Mouse (Mus musculus): Measurements from ENCODE around the gene Cntn1. TPM values are rescaled to one million over a fixed set of nuclear protein-coding genes. Genes with fewer than 3 reads are reported as not detected.

Cntn1 gene
- polyA plus RNA-seq, 1 experiment, result not detected

- TF ChIP-seq CTCF (IDR thresholded peaks at IDR 0.05; ENCODE audit: insufficient read depth, low read depth, low read length) (no peak), POLR2A (IDR thresholded peaks at IDR 0.05; ENCODE audit: insufficient read depth, low read depth, low read length) (no peak)
- Histone ChIP-seq H3K27ac (ENCODE audit: insufficient read depth, low read depth, low read length) (no peak overlapping the region), H3K4me1 (ENCODE audit: control insufficient read depth, insufficient read depth, low read length) (peaks cover 3% of the 10 kb centered on the region), H3K4me3 (ENCODE audit: insufficient read depth, low read depth, low read length) (no peak overlapping the region)
- WGBS, result 97% methylated on average over 1 of the region's 1 CpGs
Measured at GRCm38 (mm10) chr15:92209778-92210177, 158.8 kb downstream of the Cntn1 start.

- WGBS, result 89% methylated on average over 7 of the region's 7 CpGs
- Histone ChIP-seq H3K4me3 (ENCODE audit: insufficient read depth, low read depth, low read length) (no peak overlapping the region), H3K4me1 (ENCODE audit: control insufficient read depth, insufficient read depth, low read length) (peaks cover 3% of the 10 kb centered on the region), H3K27ac (ENCODE audit: insufficient read depth, low read depth, low read length) (no peak overlapping the region)
- TF ChIP-seq POLR2A (IDR thresholded peaks at IDR 0.05; ENCODE audit: insufficient read depth, low read depth, low read length) (no peak), CTCF (IDR thresholded peaks at IDR 0.05; ENCODE audit: insufficient read depth, low read depth, low read length) (no peak)
Measured at GRCm38 (mm10) chr15:92210486-92211235, 159.7 kb downstream of the Cntn1 start.

- 48% methylated on average over 3 of the region's 3 CpGs for whole genome bisulfite sequencing
- TF ChIP-seq CTCF (IDR thresholded peaks at IDR 0.05; ENCODE audit: insufficient read depth, low read depth, low read length) (no peak), POLR2A (IDR thresholded peaks at IDR 0.05; ENCODE audit: insufficient read depth, low read depth, low read length) (no peak)
- no peaks in the 10 kb centered on the region for H3K4me1 ChIP-seq (ENCODE audit: control insufficient read depth, insufficient read depth, low read length)
- H3K27ac ChIP-seq (ENCODE audit: insufficient read depth, low read depth, low read length), result no peak overlapping the region
- no peak overlapping the region for H3K4me3 ChIP-seq (ENCODE audit: insufficient read depth, low read depth, low read length)
Measured at GRCm38 (mm10) chr15:92215841-92216240, 164.9 kb downstream of the Cntn1 start.

GRCm38 (mm10) chr15:92221446-92221845, 170.5 kb downstream of the Cntn1 start:
- TF ChIP-seq CTCF (IDR thresholded peaks at IDR 0.05; ENCODE audit: insufficient read depth, low read depth, low read length) (no peak), POLR2A (IDR thresholded peaks at IDR 0.05; ENCODE audit: insufficient read depth, low read depth, low read length) (no peak)
- WGBS, result 65% methylated on average over 2 of the region's 2 CpGs
- Histone ChIP-seq H3K4me3 (ENCODE audit: insufficient read depth, low read depth, low read length) (no peak overlapping the region), H3K4me1 (ENCODE audit: control insufficient read depth, insufficient read depth, low read length) (no peaks in the 10 kb centered on the region; the same call in 1 of the 2 replicates), H3K27ac (ENCODE audit: insufficient read depth, low read depth, low read length) (no peak overlapping the region)

- WGBS, result 11% methylated on average over 7 of the region's 7 CpGs
- no peak for TF ChIP-seq CTCF (IDR thresholded peaks at IDR 0.05; ENCODE audit: insufficient read depth, low read depth, low read length)
- TF ChIP-seq POLR2A (IDR thresholded peaks at IDR 0.05; ENCODE audit: insufficient read depth, low read depth, low read length), result no peak
- no peak overlapping the region for H3K4me3 ChIP-seq (ENCODE audit: insufficient read depth, low read depth, low read length)
Measured at GRCm38 (mm10) chr15:92231386-92231785, 180.4 kb downstream of the Cntn1 start.

GRCm38 (mm10) chr15:92235836-92236235, 184.9 kb downstream of the Cntn1 start:
- Histone ChIP-seq H3K4me3 (ENCODE audit: insufficient read depth, low read depth, low read length) (no peak overlapping the region), H3K4me1 (ENCODE audit: control insufficient read depth, insufficient read depth, low read length) (no peaks in the 10 kb centered on the region), H3K27ac (ENCODE audit: insufficient read depth, low read depth, low read length) (no peak overlapping the region)
- TF ChIP-seq CTCF (IDR thresholded peaks at IDR 0.05; ENCODE audit: insufficient read depth, low read depth, low read length) (no peak), POLR2A (IDR thresholded peaks at IDR 0.05; ENCODE audit: insufficient read depth, low read depth, low read length) (no peak)
- WGBS, result 68% methylated on average over 6 of the region's 6 CpGs

More at GRCm38 (mm10) chr15:92231386-92231785, 180.4 kb downstream of the Cntn1 start:
- no peaks in the 10 kb centered on the region for H3K4me1 ChIP-seq (ENCODE audit: control insufficient read depth, insufficient read depth, low read length)
- no peak overlapping the region for H3K27ac ChIP-seq (ENCODE audit: insufficient read depth, low read depth, low read length)

- WGBS, result 20% methylated on average over 7 of the region's 7 CpGs
- H3K4me1 ChIP-seq (ENCODE audit: control insufficient read depth, insufficient read depth, low read length), result peaks cover 3% of the 10 kb centered on the region; the same call in 1 of the 2 replicates
- no peak overlapping the region for H3K27ac ChIP-seq (ENCODE audit: insufficient read depth, low read depth, low read length)
- H3K4me3 ChIP-seq (ENCODE audit: insufficient read depth, low read depth, low read length), result no peak overlapping the region
- TF ChIP-seq CTCF (IDR thresholded peaks at IDR 0.05; ENCODE audit: insufficient read depth, low read depth, low read length), result no peak
- TF ChIP-seq POLR2A (IDR thresholded peaks at IDR 0.05; ENCODE audit: insufficient read depth, low read depth, low read length), result no peak
Measured at GRCm38 (mm10) chr15:92264980-92265707, 214.2 kb downstream of the Cntn1 start.

- Histone ChIP-seq H3K4me1 (ENCODE audit: control insufficient read depth, insufficient read depth, low read length) (peaks cover 8% of the 10 kb centered on the region; the same call in 1 of the 2 replicates), H3K27ac (ENCODE audit: insufficient read depth, low read depth, low read length) (no peak overlapping the region), H3K4me3 (ENCODE audit: insufficient read depth, low read depth, low read length) (no peak overlapping the region)
- no peak for TF ChIP-seq CTCF (IDR thresholded peaks at IDR 0.05; ENCODE audit: insufficient read depth, low read depth, low read length)
- TF ChIP-seq POLR2A (IDR thresholded peaks at IDR 0.05; ENCODE audit: insufficient read depth, low read depth, low read length), result no peak
- WGBS, result 31% methylated on average over 3 of the region's 3 CpGs
Measured at GRCm38 (mm10) chr15:92268341-92268740, 217.4 kb downstream of the Cntn1 start.

GRCm38 (mm10) chr15:92268741-92269322, 217.9 kb downstream of the Cntn1 start:
- peaks cover 8% of the 10 kb centered on the region; the same call in 1 of the 2 replicates for H3K4me1 ChIP-seq (ENCODE audit: control insufficient read depth, insufficient read depth, low read length)
- WGBS, result 85% methylated on average over 18 of the region's 18 CpGs
- TF ChIP-seq CTCF (IDR thresholded peaks at IDR 0.05; ENCODE audit: insufficient read depth, low read depth, low read length) (no peak), POLR2A (IDR thresholded peaks at IDR 0.05; ENCODE audit: insufficient read depth, low read depth, low read length) (no peak)

More at GRCm38 (mm10) chr15:92268741-92269322, 217.9 kb downstream of the Cntn1 start:
- H3K27ac ChIP-seq (ENCODE audit: insufficient read depth, low read depth, low read length), result no peak overlapping the region
- no peak overlapping the region for H3K4me3 ChIP-seq (ENCODE audit: insufficient read depth, low read depth, low read length)

Data from olfactory bulb, adult 2 months (tissue).